Mouse (Mus musculus): ENCODE data around the gene Dnah14.

Gene Dnah14

DNA sequence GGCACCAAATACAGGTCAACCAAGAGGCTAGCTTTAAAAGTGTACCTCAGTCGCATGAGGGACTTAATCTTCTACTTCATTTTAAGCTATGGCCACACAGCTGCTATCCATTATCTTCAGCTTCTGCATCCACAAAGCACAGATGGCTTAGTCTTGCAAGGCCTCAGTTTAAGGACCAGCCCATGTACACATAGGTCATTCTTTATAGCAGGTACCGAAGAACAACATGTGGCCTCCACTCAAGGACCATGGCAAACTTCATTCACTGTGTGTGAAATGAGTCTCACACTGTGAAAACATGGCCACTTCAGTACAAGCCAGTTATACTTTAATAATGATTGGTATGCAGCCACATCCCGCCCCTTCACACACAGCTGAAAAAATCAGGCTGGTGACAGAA, 34.8 kb downstream of the Dnah14 start:
- no peak for DNase-seq

DNA sequence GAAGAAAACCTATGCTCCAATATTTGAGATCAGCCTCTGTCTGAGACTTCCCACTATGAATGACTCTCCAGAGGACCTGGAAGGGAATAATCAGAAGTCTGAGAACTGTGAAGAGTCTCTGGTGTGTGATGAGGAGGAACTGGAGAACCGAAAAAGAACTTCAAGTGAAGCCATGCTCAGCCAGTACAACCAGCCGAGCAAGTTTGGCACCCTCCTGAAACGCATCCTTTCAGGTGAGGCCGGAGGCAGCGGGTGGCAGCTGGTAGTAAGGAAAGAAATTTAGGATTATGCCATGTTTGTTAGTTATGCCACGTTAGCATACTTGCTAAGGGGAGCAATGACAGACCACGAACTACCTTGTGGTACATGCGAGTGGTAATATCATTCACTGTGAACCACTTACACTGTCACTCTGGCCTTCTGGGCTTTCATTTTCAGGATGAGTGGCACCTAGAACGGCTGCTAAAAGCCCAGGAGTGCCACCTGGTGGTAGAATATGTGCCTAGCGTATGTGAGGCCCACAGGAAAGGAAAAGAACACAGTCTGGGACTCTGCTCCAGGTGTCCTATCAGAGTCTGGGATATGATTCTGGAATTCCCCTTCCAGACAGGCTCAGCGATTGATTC, 39.6 kb downstream of the Dnah14 start:
- peak; percentile 50 to 53 for DNase-seq

DNA sequence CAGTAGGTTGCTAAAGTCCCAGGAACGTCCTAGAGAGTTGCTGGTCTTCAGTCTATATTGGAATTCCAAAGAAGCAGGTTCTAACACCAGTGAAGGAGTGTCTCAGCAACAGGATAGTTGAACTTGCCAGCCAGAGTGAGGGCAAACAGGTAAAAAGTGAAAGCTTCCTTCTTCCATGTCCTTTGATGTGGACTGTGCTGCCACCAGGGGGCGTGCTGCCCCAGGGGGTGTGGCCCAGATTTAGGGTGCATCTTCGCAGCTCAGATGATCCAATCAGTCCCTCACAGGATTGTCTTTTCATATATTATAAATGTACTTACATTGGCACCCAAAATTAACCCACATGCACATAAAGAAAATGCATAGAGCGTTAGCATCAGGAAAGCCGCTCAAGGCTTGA, 41.0 kb downstream of the Dnah14 start:
- DNase-seq: peak; percentile 37 to 44

DNA sequence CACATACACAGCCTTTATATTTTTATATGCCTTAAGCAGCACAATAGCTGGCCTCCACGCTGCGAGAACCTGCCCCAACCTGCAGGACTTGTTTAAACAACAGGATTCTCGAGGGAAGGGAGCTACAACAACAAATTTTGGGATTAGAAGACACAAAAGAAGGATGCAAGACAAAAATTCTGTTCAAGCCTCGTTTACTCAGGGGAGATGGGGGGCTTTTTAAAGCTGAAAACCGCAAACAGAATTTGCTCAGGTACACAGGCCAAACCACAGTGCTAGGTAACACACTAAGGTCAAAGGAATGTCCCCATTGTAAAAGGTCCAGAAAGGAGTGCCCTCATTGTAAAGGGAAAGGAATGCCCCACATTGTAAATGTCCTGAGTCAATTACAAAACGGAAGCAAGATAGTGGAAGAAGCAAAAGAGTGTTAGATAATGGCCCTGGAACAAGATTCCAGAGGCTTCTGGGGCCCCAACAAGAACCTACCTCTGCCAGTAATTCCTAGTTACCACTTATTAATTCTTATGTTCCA, 46.9 kb downstream of the Dnah14 start:
- no peak for DNase-seq

DNA sequence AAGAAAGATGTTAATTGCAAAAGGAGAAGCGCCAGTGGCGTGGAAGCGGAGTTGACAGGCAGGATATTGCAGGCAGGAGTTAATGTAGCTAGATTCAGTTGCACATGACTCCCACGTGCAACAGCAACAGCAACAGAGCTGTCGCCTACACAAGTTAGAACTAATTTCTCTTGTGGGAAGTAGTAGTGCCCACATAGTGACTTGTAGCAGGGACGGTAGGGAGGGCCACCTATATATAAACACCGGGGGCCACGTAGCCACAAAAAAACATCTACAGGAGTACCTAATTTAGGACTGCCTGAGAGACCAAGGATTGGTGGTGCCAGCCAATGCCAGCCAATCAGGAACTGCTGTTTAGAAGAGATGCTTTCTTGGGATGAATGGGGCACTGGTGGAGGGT, 48.5 kb downstream of the Dnah14 start:
- DNase-seq: no peak

DNA sequence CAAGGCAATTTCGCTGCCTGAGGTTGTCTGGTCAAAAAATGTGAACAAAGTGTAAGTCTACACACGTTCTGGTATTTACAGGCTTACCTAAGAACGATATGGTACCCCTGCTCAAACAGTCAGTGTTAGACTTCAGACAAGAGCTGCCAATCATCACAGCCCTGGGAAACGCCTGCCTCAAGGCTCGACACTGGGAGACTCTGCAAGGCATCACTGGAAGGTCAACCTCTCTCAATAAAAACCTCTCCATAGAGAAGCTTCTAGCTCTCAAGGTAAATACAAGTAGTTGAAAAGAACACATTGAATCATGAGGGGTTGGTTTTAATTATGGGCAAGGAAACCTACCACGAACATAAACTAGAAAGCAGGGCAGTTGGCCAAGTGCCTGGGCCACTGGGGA, 51.9 kb downstream of the Dnah14 start:
- DNase-seq: no peak

DNA sequence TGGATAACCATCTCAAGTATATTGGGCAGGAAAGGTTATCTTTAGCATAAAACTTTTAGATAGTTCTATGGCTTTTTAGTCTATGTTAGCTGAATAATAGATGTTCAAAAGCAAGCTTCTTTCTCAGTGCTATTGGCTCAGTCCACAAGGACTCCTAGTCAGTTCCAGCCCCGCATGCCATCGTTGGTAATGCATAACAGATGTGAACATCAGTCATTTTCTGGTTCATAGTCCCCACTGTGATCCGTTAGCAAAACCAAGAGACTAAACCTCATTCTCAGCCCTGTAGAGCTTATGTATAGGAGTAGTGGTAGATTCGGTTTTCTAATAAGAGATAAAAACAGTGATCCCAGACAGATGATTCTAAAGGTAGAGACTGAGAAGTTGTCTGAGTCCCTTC, 55.0 kb downstream of the Dnah14 start:
- no peak for DNase-seq

DNA sequence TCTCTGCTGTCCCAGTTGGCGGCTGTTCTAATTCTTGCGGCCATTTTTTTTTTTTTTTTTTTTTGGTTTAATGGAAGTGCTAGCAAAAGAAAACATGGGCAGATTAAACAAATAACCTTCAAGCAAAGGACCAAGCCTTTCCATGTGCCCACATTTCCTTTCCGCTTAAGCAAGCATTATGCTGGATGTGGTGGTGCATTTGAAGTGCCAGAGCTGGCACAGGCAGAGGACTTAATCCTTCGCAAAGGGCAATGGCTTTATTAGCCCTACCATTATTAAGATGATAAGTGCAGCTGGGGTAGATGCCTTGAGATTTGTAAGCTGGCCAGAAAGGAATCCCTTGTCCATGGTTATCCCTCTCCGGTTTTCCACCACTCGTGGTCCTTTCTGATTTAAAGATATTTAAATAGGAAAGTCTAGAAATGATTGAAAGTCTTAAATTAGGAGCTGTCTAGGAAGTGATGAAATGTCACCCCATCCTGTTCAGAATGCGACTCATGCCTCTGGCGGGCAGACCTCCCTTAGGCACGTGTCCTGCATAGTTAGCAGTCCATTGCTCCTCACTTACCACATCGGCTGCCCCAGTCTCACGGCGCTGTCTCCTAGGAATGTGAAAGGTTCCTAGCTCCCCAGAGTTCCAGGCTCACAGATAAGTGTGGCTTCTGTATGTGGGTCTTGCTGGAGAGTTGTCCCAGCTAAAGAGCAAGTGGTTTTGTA, 61.8 kb downstream of the Dnah14 start:
- no peak for DNase-seq

DNA sequence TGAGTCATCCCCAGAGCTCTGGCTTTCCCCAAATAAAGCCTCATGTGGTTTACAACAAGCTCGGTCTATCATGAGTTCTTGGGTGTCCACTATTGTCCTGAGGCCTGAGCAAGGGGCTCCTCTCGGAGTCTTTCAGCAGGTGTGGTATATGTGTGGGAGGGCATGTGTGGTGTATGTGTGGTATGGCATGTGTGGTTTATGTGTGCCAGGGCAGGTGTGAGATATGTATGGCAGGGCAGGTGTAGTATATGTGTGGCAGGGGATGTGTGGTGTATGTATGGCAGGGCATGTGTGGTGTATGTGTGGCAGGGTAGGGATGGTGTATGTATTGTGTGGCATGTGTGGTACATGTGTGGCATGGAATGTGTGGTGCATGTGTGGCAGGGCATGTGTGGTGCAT, 64.0 kb downstream of the Dnah14 start:
- DNase-seq: no peak

DNA sequence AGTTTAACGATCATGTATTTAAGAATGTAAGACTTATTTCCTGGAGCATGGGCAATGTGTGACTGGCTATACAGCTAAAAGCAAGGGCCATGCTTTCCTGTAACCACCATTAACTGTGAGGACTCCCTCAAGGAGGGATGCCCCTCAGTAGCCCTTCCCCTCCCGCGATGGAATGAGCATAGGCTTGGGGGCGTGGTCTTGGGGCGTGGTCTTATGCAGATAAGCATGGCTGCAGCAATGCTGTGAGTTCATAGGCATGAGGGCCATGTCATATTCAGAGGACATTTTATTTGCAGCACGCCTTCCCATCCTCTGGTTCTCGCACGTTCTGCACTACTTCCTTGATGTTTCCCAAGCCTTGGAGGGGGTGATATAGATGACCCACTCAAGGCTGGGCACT, 71.1 kb downstream of the Dnah14 start:
- peak in 1 of 2 experiments; percentile 7 for DNase-seq

DNA sequence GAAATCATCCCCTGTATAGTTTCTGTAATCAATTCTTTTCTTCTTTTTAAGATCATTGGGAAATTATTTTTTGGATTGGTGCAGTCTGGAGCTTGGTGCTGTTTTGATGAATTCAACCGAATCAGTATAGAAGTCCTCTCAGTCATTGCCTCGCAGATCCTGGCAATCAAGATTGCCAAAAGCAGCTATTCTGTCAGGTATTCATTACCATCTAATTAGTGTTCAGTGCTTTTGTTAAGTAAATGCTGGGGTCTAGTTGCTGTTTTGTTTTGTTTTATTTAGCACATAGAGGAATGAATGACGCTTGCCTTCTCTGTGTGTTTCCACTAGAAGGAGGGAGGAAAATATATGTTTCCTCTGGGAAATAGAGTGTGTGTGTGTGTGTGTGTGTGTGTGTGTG, 77.1 kb downstream of the Dnah14 start:
- DNase-seq: no peak

DNA sequence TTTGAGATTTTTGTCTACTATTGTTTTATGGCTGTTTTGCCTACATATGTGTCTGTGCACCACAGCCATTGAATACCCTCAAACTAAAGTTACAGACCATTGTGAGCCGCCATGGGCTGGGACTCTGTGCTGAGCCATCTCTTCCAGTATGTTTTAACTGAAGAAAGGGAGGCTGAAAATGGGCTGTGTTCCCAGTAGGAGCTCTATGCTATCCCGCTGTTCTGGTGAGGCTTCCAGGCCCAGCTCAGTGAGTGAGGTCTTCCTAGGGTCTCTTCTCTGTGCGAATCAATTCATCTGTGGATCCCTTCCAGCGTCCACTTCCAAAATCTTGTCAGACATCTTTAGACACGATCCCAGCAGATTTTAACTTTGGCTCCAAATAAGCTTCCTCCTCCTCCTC, 80.1 kb downstream of the Dnah14 start:
- DNase-seq: no peak

DNA sequence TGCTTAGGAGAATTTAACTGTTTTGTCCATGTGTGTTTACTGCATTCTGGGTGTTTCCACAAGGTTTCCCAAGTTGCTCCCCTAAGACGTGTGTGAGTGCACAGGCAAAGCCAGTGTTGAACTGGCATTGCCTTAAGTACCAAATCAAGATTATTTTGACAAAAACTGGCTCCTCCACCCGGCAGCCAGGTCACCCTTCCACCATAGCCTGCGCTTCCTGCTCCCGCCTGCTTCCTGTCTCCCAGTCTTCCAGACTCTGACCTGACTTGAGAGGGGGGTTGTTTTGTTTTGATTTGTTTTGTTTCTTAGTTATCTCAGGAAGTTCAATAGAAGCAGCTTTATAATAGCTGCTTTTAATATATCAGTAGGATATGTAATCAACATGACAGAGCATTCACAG, 90.4 kb downstream of the Dnah14 start:
- DNase-seq: no peak

DNA sequence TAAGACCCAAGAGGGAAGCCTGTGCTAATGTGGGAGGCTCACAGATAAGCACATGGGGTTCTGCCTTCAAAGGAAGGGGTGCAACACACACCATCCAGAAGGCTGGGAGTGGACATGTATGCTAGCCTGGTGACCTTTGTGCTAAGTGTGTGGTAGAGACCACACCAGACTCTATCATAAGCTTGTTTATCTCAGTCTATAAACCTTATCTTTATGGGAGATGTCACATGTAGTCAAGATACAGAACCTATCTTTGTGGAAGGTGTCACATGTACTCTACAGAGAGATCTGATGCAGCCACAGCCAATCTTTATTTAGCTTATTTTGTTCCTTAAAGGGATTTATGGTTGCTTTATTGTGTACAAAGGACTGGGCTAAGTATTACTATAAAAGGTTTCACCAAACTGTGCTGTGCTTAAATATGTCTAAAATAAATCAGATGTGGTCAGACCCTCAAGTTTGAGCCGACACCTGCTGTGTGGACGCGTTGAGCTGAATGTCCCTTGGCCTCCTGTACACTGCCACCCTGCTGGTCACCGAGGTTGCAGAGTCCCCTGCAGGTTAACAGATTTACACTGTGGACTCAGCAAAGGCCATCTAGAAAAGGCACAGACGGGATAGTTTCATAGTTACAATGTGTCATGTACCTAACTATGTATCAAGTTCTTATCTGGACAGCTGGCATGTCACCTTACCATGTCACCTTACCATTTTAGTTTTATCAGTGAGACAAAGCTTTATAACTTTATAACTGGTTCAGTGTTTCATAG, 118.6 kb downstream of the Dnah14 start:
- no peak for DNase-seq

DNA sequence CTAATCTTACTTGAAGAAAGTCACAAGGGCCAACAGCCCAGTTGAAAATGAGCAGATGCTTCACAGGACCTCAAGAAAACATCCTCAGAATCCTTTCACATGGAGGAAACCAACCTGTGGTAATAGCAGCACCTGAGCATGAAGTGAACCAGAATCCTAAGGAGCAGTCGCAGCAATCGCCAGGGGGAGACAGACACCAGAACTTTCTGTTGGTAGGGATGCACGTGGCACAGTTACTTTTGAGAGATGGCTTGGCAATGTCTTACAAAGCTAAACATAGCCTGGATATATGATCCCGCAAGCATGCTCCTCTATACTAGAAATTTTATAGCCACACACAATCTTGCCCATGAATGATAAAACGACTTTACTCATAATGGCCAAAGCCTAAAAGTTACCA, 152.3 kb downstream of the Dnah14 start:
- peak; percentile 34 to 35 for DNase-seq

DNA sequence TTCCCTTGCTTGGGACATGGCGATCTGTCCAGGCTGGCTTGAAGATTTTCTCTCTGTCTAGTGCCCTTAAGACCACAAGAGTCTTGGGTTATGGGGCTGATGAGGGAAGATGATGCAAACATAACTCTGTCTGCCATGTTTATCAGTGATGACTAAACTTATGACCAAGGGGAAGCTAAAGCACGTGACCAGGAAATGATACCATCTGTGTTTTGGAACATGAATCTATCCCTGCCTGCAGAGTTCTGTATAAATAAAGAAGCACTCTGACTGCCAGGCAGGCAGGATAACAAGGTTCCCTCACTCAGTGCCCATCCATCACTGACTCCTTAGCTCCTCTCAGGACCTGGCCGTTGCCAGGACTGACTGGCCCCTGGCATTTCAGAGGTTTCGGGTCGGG, 157.2 kb downstream of the Dnah14 start:
- DNase-seq: no peak

DNA sequence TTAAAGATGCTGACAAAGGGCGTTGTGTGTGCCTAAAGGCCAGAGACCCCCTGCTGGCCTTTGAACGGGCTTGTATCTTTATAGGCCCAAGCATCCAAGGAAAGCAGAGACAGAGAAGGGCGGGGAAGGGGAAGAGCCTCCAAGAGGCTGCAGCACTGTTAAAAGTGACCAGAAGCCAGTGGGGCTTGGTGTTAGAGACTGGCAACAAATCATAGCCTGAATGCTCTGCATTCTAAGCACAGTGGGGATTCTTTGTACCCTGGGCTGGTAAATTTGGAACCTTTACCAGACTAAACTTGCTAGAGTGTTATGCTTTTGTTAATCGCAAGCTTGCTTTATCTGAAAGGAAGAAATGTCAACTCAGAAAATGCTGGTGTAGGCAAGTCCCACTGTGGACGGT, 163.9 kb downstream of the Dnah14 start:
- DNase-seq: no peak

DNA sequence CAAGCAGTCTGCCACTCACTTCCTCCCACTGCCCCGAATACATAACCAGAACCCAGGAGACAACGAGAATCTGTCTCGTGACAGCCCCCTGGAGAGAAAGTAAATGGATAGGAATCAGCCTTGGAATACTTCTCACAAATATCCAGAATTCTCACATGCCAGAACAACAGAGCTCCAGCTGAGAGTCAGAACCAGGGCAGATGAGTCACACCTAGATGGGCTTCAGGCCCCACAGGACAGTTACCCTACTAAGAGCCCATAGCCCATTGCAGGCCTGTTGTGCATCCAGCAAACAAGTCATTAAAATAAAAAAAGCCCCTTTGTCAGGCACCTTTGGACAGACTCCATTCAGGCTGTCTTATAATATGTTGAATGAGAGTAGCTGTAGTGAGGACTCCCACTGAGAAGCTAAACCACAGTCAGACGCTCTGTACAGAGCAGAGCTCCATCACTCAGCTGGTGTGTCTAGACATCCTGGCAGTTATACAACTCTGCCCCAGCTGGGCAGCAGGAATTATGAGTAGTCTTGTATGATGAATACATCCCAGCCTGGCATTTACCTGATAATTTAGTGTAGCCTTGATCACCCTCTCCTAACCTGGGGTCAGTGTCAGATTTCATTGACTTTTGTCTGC, 166.0 kb downstream of the Dnah14 start:
- no peak for DNase-seq

DNA sequence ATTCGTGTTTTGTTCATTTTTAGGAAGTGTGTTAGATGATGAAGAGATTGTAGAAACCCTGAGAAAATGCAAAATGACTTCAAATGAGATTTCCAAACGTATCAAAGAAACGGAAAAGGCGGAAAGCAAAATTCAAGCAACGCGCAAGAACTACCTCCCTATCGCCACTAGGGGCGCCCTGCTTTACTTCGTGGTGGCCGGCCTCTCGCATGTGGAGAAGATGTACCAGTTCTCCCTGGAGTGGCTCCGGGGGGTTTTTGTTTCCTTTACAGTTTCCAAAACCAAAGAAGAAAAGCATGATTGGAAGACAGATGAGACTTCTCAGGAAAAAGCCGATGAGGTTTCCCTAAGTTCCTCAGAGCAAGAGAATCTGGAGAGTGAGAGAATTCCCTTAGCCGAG, 193.0 kb downstream of the Dnah14 start:
- DNase-seq: no peak

DNA sequence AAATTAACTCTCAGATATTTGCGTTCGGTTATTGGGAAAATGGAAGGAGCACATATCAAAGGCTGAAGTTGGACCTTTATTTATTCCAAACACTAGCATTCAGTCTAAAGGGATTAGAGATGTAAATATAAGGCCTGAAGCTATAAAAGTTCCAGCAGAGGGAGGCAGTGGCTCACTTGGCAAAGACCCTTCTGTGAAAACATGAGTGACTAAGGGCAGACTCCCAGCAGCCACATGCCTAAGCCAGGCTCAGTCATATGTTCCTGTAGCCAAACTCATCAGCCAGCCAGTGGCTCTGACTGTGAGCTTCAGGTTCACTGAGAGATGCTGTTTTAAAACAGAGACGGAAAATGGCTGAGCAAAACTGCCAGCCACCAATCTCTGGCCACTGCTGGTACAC, 195.5 kb downstream of the Dnah14 start:
- no peak for DNase-seq

DNA sequence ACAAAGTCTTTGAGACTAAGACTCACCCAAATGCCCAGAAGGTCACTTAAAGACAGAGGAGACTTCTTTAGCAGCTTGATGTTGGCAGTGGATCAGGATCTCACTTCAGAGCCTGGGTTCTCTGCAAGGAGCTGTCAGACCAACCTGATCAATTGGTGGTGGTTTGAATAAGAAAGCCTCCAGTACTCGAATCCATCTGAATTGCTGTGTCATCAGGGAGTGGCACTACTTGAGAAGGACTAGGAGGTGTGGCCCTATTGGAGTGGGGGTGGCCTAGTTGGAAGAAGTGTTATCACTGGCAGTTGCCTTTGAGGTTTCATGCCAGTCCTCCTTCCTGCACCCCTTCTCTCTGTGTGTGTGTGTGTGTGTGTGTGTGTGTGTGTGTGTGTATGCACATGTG, 200.2 kb downstream of the Dnah14 start:
- no peak for DNase-seq

DNA sequence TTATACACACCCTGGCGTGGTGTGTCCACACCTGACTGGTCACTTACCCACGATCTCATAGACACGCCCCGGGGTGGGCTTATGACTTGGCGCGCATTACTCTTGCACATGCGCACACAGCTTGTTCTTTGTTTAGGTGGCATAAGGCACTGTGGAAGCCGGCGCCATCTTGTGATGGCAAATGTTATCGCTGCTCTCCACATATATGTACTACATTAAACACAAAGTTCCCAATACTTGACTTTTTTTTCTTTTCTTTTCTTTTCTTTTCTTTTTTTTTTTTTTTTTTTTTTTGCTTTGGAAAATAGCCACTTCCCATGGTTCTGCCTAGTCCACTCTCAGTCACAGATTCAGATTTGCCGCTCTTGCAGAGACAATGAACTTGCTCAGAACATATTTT, 206.2 kb downstream of the Dnah14 start:
- DNase-seq: peak in 1 of 2 experiments; percentile 9

DNA sequence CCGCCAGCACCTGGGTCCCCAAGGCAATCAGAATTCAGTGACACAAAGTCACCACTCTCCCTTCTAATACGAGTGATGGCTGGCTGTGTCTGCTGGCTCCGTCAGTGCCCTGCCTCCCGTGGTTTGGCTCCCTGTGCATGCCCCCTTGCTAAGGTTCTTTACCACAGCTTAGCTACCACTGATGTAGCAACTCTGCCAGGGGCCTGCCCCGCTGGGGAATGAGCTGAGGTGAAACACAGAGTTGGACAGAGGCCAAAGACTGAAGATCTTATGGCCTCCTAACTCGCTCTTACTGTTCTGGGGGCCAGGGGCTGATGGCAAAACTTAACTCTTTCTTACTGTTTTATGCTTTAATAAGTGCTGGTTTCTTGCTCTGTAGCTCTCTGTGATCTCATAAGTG, 213.6 kb downstream of the Dnah14 start:
- DNase-seq: no peak

All from thymus, postnatal 36 days (tissue).